Mouse (Mus musculus) adrenal gland, postnatal 4 days (tissue): ENCODE measurements at regions not wholly inside any gene's neighbourhood (a gene's known extent, or its start where the extent isn't known, plus 50 kb on each side); places are given as distances from the start of the nearest gene placed in this dataset.
A peak's percentile ranks its signal among the peaks of the same experiment; 100 is the strongest.

Source experiments
- DNase-seq, 2 experiments: peaks; one replicate each; pipeline ENCODE4 v3.0.0; 2021 to 2022; ENCODE audit warnings: low spot score in 2 of 2, mixed read lengths in 2 of 2

DNA sequence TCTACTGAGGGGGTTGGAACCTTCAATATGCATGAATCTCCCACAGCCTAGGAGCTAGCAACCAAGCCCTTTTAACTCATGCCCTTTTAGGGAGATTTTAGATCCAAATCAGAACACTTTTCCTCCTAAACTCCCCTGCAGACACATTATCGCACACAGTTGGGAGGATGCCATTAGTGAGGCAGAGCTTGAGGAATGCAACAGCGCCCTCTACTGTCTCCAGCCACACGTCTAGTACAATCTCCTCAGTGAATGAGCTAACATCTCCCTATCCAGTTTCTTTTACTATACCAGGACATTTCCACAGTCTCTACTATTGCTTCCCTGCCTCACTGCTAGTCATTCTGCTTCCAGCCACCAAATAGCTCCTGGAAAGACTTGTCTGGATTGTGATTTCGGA is 59.3 kb downstream of the 1700080O16Rik start:
- DNase-seq, result peak in 1 of 2 experiments; percentile 5

DNA sequence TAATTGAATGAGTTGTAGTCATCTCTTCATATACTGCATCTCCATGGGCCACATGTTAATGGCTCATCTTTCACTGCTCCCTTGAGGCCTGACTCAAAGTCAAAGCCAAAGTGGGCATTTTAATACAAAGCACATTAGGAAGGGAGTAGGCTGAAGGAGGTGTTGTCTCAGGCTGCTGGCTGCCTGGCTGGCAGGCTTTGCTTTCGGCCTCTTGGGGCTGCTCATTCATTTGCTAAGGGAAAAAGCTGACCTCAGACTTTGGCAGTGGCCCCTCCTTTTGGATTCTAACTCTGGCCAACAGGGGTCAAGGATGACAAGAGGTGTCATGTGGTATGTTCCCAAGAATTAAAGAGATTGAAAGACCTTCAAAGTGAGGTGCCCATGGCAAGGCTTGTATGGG is 61.0 kb downstream of the 1700080O16Rik start:
- no peak for DNase-seq

DNA sequence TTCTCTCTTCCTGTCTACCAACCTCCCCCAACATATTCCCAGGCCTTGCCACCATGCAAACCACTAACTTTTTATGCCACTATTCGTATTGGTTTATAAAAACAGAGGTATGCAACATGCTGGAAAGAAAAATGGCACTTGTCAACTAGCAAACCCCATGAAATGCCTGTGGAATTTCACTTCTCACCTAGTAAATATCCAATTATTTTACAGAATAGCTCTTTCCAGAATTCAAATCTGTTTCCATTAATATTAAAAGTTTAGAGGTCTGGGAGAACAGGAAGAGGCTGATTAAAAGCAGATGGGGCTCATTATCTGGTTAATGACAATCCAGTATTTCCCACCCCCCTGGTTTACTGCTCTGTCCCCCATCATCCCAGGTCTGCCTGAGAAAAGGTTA is 62.0 kb downstream of the 1700080O16Rik start:
- DNase-seq, result no peak

DNA sequence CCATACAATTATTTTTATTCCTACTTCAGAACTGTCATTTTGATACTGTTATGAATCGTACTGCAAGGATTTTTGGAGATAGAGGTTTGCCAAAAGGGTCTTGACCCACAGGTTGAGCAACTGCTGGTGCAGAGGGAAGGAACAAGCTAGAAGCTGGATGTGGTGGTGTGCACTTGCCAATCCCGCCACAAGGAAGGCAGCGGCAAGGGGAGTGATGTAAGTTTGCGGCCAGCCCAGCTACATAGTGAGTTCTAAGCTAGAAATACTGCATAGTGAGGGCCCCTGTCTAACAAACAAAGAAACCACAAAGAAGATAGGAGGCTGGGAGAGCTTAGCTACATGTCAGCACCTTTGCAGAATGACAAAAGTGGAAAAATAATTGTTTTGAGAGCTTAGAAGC is 74.1 kb downstream of the 1700080O16Rik start:
- DNase-seq, result no peak

DNA sequence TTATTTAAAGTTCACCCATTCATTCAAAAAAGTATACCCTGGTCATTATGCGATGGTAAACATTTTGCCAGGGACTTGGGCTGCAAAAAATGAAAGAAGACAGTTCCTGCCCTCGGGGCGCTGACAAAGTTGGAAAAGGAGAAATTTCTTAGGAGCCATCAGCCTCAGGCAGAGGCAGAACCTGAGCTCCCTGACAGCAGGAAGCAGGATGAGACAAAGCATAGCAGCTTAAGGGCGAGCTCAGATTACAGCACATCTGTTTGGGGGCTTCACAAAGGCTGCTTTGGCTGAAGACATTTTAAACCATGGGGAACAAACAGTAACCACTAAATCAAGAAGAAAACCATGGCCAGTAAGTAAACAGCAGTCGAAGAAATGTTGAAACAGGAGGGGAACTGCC is 75.5 kb downstream of the 1700080O16Rik start:
- no peak for DNase-seq

DNA sequence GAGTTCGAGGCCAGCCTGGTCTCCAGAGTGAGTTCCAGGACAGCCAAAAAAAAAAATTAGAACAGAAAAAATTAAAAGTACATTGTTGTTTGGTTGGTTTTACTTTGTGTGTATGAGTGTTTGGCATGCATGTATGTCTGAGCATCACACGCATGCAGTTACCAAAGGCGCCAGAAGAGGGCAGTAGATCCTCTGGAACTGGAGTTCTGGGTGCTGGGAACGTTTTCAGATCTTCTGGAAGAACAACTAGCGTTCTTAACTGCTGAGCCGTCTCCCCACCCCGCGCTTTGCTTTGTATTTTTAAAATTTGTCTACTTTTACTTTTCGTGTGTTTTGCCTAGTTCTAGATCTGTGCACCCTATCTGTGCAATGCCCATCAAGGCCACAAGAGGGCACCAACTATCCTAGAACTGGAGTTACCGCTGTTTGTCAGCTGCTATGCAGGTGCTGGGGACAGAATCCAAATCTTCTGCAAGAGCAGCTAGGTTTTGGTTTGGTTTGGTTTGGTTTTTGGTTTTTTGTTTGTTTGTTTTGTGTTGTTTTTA is 76.9 kb downstream of the 1700080O16Rik start:
- DNase-seq, result no peak

DNA sequence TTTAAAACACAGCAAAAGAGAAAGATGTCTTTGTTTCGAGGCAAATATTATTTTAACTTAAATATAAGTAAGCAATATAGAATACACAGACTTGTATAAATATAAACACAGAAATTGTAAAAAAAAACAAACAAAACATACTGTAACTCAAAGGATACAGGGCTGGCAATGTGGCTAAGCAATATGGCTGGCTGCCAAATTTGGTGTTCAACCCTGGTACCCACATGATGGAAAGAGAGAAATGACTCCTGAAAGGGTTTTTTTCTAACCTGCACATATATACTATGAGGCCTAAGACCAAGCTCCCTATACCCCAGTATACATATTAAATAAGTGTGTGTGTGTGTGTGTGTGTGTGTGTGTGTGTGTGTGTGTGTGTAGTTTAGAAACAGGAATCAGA is 79.9 kb downstream of the 1700080O16Rik start:
- DNase-seq, result no peak

DNA sequence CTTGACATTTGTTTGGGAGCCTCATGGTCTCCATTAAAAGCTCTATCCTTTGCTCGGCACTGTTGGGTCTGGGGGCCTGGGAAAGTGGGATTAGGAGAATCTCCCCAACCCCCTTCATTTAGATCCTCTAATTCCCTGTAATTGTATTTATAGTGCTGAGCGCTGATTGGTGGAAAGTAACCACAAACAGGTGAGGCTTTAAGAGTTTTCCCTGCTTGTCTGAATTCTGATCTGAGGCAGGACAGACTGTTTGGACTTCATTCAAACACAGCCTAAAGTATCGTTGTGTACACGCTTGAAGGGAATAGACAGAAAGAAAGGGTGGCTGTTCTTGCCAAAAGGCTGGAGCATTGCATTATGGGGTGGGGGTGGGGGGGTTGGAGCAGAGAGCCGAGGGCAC is 85.1 kb upstream of the Usp26 start:
- no peak for DNase-seq
